Mouse (Mus musculus) intestine, embryonic 14.5 days (tissue): ENCODE results near the gene Prrt2. TPM values are rescaled to one million over a fixed set of nuclear protein-coding genes. Genes with fewer than 3 reads are reported as not detected.
A peak's percentile ranks its signal among the peaks of the same experiment; 100 is the strongest.

Experiments
- ATAC-seq: fragments of 200-750 bp; cut with Nextera tagmentation; replicated peaks from 2 replicates; pipeline ENCODE4 v1.8.0; 2017; ENCODE audit warnings: low read depth, moderate number of reproducible peaks, moderate TSS enrichment, moderate library complexity; ENCODE audit not compliant: low FRiP score, low TSS enrichment
- DNase-seq: peaks from one replicate; pipeline ENCODE4 v3.0.0-alpha.2; 2018; ENCODE audit warnings: low spot score
- H3K27ac ChIP-seq: fragments of 300-500 bp; sonication (generic); 2 replicates; pipeline ENCODE4 v1.5.1; 2014; ENCODE audit warnings: low read depth, mild to moderate bottlenecking, control low read depth
- H3K27me3 ChIP-seq: fragments of 300-500 bp; sonication (generic); replicated peaks from 2 replicates; pipeline ENCODE4 v1.6.1; 2014; ENCODE audit warnings: low read length, control low read depth; ENCODE audit not compliant: control insufficient read depth, insufficient read depth
- H3K36me3 ChIP-seq: fragments of 300-500 bp; sonication (generic); 2 replicates; pipeline ENCODE4 v1.6.1; 2014; ENCODE audit warnings: low read length, control low read depth; ENCODE audit not compliant: control insufficient read depth, insufficient read depth
- H3K4me1 ChIP-seq: fragments of 300-500 bp; sonication (generic); replicated peaks from 2 replicates; pipeline ENCODE4 v1.6.1; 2014; ENCODE audit warnings: low read length, control low read depth, mixed read lengths; ENCODE audit not compliant: control insufficient read depth, insufficient read depth
- H3K4me2 ChIP-seq: fragments of 300-500 bp; sonication (generic); 2 replicates; pipeline ENCODE4 v1.6.1; 2014; ENCODE audit warnings: low read length
- H3K4me3 ChIP-seq: fragments of 300-500 bp; sonication (generic); 2 replicates; pipeline ENCODE4 v1.5.1; 2014; ENCODE audit warnings: low read depth, low read length, control low read depth, mixed read lengths
- H3K9ac ChIP-seq: fragments of 300-500 bp; sonication (generic); 2 replicates; pipeline ENCODE4 v1.6.1; 2014; ENCODE audit warnings: mild to moderate bottlenecking, low read length
- H3K9me3 ChIP-seq: fragments of 300-500 bp; sonication (generic); 2 replicates; pipeline ENCODE4 v1.6.1; 2016; ENCODE audit warnings: low read length, control low read depth; ENCODE audit not compliant: control insufficient read depth
- WGBS: fragments of 180-500 bp; shearing (Covaris S2); extraction: QIAGEN DNeasy Blood & Tissue Kit; methylation state at CpG from one replicate; pipeline ENCODE4 v1.1.7; 2014; 5-methylcytosine and 5-hydroxymethylcytosine counted together
- polyA plus RNA-seq: library from polyadenylated mRNA; unstranded; fragments of >200 nt; fragmentation: Nextera tagmentation; extraction: Ambion mirVana; gene quantifications from 2 replicates; pipeline ENCODE4 v1.2.1, GENCODE M21; 2014

Prrt2 gene
- polyA plus RNA-seq, 1 experiment from 2014 or later: 9.2 TPM

DNA sequence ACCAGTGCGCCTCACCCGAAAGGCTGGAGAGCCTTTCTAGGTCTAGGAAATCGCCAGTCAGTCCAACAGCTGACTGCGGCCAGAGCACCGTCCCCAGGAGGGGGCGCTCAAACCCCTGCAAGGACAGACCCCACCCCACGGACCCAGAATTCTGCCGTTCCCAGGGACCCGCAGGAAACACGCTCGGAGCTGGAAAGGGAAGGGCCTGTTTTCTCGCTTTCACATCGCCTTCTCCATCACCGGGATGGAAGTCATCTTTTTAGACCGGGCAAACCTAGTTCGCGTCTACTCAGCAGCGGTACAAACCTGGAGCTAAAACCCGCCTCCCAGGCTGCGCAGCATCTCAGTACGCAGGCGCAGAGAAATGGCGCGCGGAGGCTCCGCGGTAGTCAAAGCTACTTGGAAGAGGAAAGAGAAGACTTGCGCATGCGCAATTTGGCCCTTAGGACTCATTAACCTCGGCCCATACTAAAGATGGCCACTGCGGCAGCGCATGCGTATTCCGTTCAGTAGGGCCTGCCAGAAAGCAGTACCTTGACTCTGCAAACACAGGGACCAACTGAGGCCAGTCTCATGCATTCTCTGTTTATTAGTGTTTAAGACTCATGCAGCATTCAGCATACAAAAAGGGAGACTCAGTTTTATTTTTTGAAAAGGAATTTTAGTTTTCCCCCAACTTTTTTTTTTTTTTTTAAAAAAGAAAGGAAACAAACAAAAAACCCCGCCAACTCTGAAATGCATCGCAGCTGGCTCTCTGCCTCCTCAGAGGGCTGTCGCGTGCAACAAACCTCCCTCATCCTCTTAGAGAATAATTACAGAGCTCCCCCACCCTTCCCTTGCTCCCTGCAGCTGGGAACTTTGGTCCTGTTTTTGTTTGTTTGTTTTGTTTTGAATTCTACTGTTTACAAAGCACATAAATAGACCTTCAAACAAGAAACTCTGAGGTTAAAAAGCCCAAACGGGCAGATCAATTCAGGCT lies 3.8 kb downstream of the Prrt2 start, which contains the start of gene Pagr1a:
Pagr1a (minus strand) TSS at position 382 of the 979 bp plus-strand sequence.
- peak; percentile 99 for DNase-seq
- H3K36me3 ChIP-seq: peaks cover 31% of the 10 kb centered on the region
- peak within 1 kb of the TSS; percentile 87 for H3K27ac ChIP-seq
- H3K27me3 ChIP-seq: no peaks in the 10 kb centered on the region
- H3K9ac ChIP-seq: peak within 1 kb of the TSS; percentile 73
- peak; percentile 73 for ATAC-seq
- 3% methylated on average over 39 of the region's 39 CpGs for WGBS
- peaks cover 47% of the 10 kb centered on the region for H3K4me1 ChIP-seq
- H3K9me3 ChIP-seq: no peaks in the 10 kb centered on the region
- peak within 1 kb of the TSS; percentile 72 for H3K4me3 ChIP-seq
- H3K4me2 ChIP-seq: peak within 1 kb of the TSS; percentile 88

- H3K9ac ChIP-seq: peak overlapping the region; percentile 73
- no peaks in the 10 kb centered on the region for H3K27me3 ChIP-seq
- no peaks in the 10 kb centered on the region for H3K9me3 ChIP-seq
- ATAC-seq (peak; percentile 33), DNase-seq (no peak)
- H3K4me1 ChIP-seq: peaks cover 40% of the 10 kb centered on the region
- peak overlapping the region; percentile 72 for H3K4me3 ChIP-seq
- peak overlapping the region; percentile 88 for H3K4me2 ChIP-seq
- under 1% methylated on average over 22 of the region's 22 CpGs for WGBS
- peak overlapping the region; percentile 87 for H3K27ac ChIP-seq
- H3K36me3 ChIP-seq: peaks cover 25% of the 10 kb centered on the region
Measured at GRCm38 (mm10) chr7:127016486-127016938, 4.5 kb downstream of the Prrt2 start.

- Histone ChIP-seq H3K9me3 (no peaks in the 10 kb centered on the region), H3K27me3 (no peaks in the 10 kb centered on the region), H3K4me2 (peak within 1 kb of the TSS; percentile 88), H3K36me3 (peaks cover 25% of the 10 kb centered on the region), H3K27ac (peak within 1 kb of the TSS; percentile 87), H3K9ac (peak within 1 kb of the TSS; percentile 73), H3K4me3 (peak within 1 kb of the TSS; percentile 72), H3K4me1 (peaks cover 37% of the 10 kb centered on the region)
- ATAC-seq (no peak), DNase-seq (no peak)
Measured at GRCm38 (mm10) chr7:127016481-127016485, 4.7 kb downstream of the Prrt2 start, which contains the start of gene Pagr1b. Pagr1b (minus strand) TSS chr7:127016484.

DNA sequence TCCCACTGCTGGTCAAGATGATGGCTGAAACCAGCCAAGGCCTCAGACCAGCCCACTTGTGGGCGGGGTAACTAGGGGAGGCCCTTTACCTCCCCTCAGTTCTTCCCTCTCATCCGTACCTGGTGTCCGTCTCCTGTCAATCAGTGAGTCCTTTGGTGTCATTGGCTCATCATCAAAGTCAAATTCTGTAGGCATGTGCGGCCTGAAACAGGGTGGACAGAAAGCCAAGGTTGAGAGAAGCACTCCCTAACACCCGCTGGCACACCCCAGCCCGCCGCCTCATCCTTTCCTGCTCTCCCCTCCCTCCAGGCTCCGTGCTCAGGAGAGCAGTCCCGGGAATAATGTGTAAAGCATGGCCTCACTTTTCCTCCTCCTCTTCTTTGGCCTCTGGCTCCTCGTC lies 4.9 kb downstream of the Prrt2 start:
- peak overlapping the region; percentile 73 for H3K9ac ChIP-seq
- H3K4me3 ChIP-seq: peak overlapping the region; percentile 72
- under 1% methylated on average over 10 of the region's 10 CpGs for WGBS
- H3K4me1 ChIP-seq: peaks cover 36% of the 10 kb centered on the region
- peaks cover 25% of the 10 kb centered on the region for H3K36me3 ChIP-seq
- peak overlapping the region; percentile 87 for H3K27ac ChIP-seq
- H3K27me3 ChIP-seq: no peaks in the 10 kb centered on the region
- H3K4me2 ChIP-seq: peak overlapping the region; percentile 88
- ATAC-seq (peak; percentile 12; the same call in 1 of the 2 replicates), DNase-seq (no peak)
- H3K9me3 ChIP-seq: no peaks in the 10 kb centered on the region

DNA sequence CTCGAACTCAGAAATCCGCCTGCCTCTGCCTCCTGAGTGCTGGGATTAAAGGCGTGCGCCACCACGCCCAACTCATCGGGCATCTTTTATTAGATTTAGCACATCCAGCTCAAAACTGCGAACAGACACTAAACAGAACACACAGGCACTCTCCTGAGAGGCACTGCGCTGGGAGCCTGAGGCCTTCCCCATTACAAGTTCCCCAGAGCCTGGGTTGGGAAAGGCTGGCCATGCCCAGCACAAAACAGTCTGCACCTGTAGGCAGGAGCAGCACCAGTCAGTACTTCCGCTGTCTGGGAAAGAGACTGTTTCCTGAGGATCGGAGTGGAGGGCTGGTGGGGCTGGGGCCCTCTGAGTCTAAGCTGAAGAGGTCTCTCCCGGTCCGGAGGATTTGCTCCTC lies 6.0 kb downstream of the Prrt2 start:
- peak overlapping the region; percentile 60; the same call in 1 of the 2 replicates for H3K4me2 ChIP-seq
- H3K27ac ChIP-seq: no peak overlapping the region
- H3K4me3 ChIP-seq: no peak overlapping the region
- 90% methylated on average over 12 of the region's 12 CpGs for WGBS
- no peaks in the 10 kb centered on the region for H3K27me3 ChIP-seq
- no peaks in the 10 kb centered on the region for H3K9me3 ChIP-seq
- no peak overlapping the region for H3K9ac ChIP-seq
- peaks cover 25% of the 10 kb centered on the region for H3K36me3 ChIP-seq
- DNase-seq (no peak), ATAC-seq (no peak)
- H3K4me1 ChIP-seq: peaks cover 32% of the 10 kb centered on the region

GRCm38 (mm10) chr7:127014320-127014719 lies 6.7 kb downstream of the Prrt2 start, which contains the start of gene Mvp:
Mvp (minus strand) TSS chr7:127014621.
- Histone ChIP-seq H3K4me3 (peak within 1 kb of the TSS; percentile 32), H3K4me1 (peaks cover 29% of the 10 kb centered on the region), H3K36me3 (peaks cover 25% of the 10 kb centered on the region), H3K27ac (0 out of 2 replicates have a peak within 1 kb of the TSS, but pooled peaks have one; percentile 35), H3K9ac (peak within 1 kb of the TSS; percentile 8), H3K9me3 (no peaks in the 10 kb centered on the region), H3K27me3 (no peaks in the 10 kb centered on the region), H3K4me2 (peak within 1 kb of the TSS; percentile 88)
- ATAC-seq (no peak), DNase-seq (peak; percentile 69)
- 27% methylated on average over 11 of the region's 11 CpGs for WGBS

DNA sequence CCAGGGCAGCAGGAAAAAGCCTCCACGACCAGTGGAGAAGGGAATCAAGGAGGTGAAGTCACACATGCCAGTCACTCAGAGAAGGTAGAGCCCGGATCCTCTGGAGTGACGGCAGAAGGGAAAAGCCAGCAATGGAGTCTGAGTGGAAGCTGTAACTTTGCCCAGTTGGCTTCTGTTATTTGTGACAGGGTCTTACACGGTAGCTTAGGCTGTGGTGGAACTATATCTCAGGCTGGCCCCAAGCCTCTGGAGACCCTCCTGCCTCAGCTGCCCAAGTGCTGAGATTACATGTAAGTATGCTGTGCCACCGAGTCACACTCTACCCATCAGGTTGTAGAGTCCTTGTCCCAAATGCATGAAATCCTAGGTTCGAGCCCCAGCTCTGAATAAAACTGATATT lies 7.6 kb downstream of the Prrt2 start:
- no peak for ATAC-seq
- DNase-seq: no peak
- Histone ChIP-seq H3K27ac (no peak overlapping the region), H3K27me3 (no peaks in the 10 kb centered on the region), H3K9ac (no peak overlapping the region), H3K4me1 (peaks cover 34% of the 10 kb centered on the region), H3K9me3 (no peaks in the 10 kb centered on the region), H3K36me3 (peaks cover 25% of the 10 kb centered on the region), H3K4me3 (no peak overlapping the region), H3K4me2 (no peak overlapping the region)
- WGBS: 97% methylated on average over 6 of the region's 6 CpGs

GRCm38 (mm10) chr7:127012845-127013244 lies 8.2 kb downstream of the Prrt2 start:
- Histone ChIP-seq H3K4me3 (no peak overlapping the region), H3K4me2 (no peak overlapping the region), H3K27ac (no peak overlapping the region), H3K27me3 (no peaks in the 10 kb centered on the region), H3K4me1 (peaks cover 34% of the 10 kb centered on the region), H3K9ac (no peak overlapping the region), H3K36me3 (peaks cover 25% of the 10 kb centered on the region), H3K9me3 (no peaks in the 10 kb centered on the region)
- 94% methylated on average over 10 of the region's 10 CpGs for WGBS
- no peak for ATAC-seq
- DNase-seq: no peak

DNA sequence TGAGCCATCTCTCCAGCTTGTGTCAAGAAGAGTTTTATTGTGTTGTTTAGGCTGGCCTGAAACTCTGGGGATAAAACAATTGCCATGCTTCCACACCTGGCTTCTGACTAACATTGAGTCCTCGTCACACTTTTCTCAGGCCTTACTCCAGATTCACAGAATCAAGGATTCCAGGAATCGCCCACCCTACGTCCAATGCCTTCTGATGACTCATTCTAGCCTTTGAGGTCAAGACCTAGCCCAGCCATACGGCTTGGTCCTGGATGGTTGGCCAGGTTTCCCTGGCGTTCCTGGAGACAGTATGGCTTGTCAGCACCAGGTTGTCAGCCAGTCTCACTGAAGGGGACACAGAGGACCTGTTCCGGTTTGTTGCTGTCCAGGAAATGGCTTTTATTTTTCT lies 8.6 kb downstream of the Prrt2 start:
- no peaks in the 10 kb centered on the region for H3K9me3 ChIP-seq
- ATAC-seq (no peak), DNase-seq (no peak)
- peaks cover 25% of the 10 kb centered on the region for H3K36me3 ChIP-seq
- WGBS: 83% methylated on average over 6 of the region's 6 CpGs
- no peak overlapping the region for H3K27ac ChIP-seq
- peaks cover 32% of the 10 kb centered on the region for H3K4me1 ChIP-seq
- H3K4me3 ChIP-seq: no peak overlapping the region
- H3K9ac ChIP-seq: no peak overlapping the region
- H3K27me3 ChIP-seq: no peaks in the 10 kb centered on the region
- no peak overlapping the region for H3K4me2 ChIP-seq
